Mouse (Mus musculus): ENCODE measurements around the gene Ubc. TPM values are rescaled to one million over a fixed set of nuclear protein-coding genes. Genes with fewer than 3 reads are reported as not detected.
A peak's percentile ranks its signal among the peaks of the same experiment; 100 is the strongest.

Gene Ubc
- polyA plus RNA-seq, 1 experiment: 1,123 TPM

DNA sequence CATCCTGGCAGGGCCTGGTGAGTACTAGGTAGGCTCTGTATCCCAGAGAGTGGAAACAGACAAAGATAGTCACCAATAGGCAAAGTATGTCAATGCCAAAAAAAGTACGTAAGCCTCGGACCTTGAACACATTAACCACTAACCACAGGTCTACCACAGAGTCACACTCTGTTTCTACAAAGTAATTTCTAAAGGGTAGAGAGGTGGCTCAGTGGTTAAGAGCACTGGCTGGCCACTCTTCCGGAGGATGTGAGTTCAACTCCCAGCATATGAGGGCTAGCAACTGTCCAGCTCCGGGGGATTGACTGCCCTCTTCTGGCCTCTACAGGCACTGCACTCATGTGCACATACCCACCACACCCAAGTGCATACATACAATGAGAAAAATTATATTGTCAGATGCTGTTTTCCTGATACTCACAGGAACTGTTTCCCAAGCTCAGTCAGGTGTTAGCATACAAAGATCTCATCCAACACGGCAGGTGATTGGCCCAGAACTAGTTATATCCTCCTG lies 37.2 kb downstream of the Ubc start:
- H3K4me1 ChIP-seq (ENCODE audit: control insufficient read depth, insufficient read depth, low read length): no peaks in the 10 kb centered on the region
- no peak overlapping the region for H3K27ac ChIP-seq (ENCODE audit: insufficient read depth, low read depth, low read length)
- H3K36me3 ChIP-seq (ENCODE audit: control insufficient read depth, insufficient read depth, low read length): no peaks in the 10 kb centered on the region
- TF ChIP-seq POLR2A (IDR thresholded peaks at IDR 0.05; ENCODE audit: low read depth, low read length) (no peak), CTCF (conservative IDR thresholded peaks at IDR 0.05; ENCODE audit: insufficient read depth, insufficient read length, low read depth, low read length) (0 out of 2 replicates have a peak, but pooled peaks have one; percentile 10)
- no peak overlapping the region for H3K4me3 ChIP-seq (ENCODE audit: insufficient read depth, low read depth, low read length)
- WGBS: 97% methylated on average over 5 of the region's 5 CpGs
- no peak for DNase-seq
- no peaks in the 10 kb centered on the region for H3K27me3 ChIP-seq (replicated peaks; ENCODE audit: control insufficient read depth, insufficient read depth, low read length)

DNA sequence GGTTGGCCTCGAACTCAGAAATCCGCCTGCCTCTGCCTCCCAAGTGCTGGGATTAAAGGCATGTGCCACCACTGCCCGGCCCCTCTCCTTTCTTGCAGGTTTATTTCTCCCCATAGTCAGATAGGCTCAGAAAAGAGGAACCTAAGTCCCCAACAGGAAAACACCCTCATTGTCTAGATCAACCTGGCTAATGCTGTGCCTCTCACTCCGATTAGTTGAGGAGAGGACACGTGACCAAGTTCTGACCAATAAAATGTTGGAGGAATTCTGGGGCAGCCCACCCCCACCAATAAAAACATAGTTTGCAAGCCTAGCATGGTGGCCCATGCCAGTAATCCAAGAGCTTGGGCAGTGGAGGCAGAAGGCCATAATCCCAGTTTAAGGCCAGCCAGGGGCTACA lies 38.1 kb downstream of the Ubc start:
- no peak for TF ChIP-seq CTCF (conservative IDR thresholded peaks at IDR 0.05; ENCODE audit: insufficient read depth, insufficient read length, low read depth, low read length)
- no peak for TF ChIP-seq POLR2A (IDR thresholded peaks at IDR 0.05; ENCODE audit: low read depth, low read length)
- DNase-seq: no peak
- no peaks in the 10 kb centered on the region for H3K27me3 ChIP-seq (replicated peaks; ENCODE audit: control insufficient read depth, insufficient read depth, low read length)

GRCm38 (mm10) chr5:125351057-125351456 lies 38.9 kb downstream of the Ubc start:
- Histone ChIP-seq H3K27ac (ENCODE audit: insufficient read depth, low read depth, low read length) (no peak overlapping the region), H3K4me1 (ENCODE audit: control insufficient read depth, insufficient read depth, low read length) (no peaks in the 10 kb centered on the region), H3K27me3 (replicated peaks; ENCODE audit: control insufficient read depth, insufficient read depth, low read length) (no peaks in the 10 kb centered on the region), H3K36me3 (ENCODE audit: control insufficient read depth, insufficient read depth, low read length) (no peaks in the 10 kb centered on the region), H3K4me3 (ENCODE audit: insufficient read depth, low read depth, low read length) (no peak overlapping the region)
- WGBS: 80% methylated on average over 8 of the region's 8 CpGs
- TF ChIP-seq POLR2A (IDR thresholded peaks at IDR 0.05; ENCODE audit: low read depth, low read length) (no peak), CTCF (conservative IDR thresholded peaks at IDR 0.05; ENCODE audit: insufficient read depth, insufficient read length, low read depth, low read length) (no peak)
- no peak for DNase-seq

More for the DNA sequence above, 38.1 kb downstream of the Ubc start:
- no peak overlapping the region for H3K27ac ChIP-seq (ENCODE audit: insufficient read depth, low read depth, low read length)
- WGBS: 94% methylated on average over 5 of the region's 5 CpGs
- H3K4me3 ChIP-seq (ENCODE audit: insufficient read depth, low read depth, low read length): no peak overlapping the region
- H3K4me1 ChIP-seq (ENCODE audit: control insufficient read depth, insufficient read depth, low read length): no peaks in the 10 kb centered on the region
- H3K36me3 ChIP-seq (ENCODE audit: control insufficient read depth, insufficient read depth, low read length): no peaks in the 10 kb centered on the region

GRCm38 (mm10) chr5:125349391-125349790 lies 40.6 kb downstream of the Ubc start:
- DNase-seq: no peak
- Histone ChIP-seq H3K27ac (ENCODE audit: insufficient read depth, low read depth, low read length) (no peak overlapping the region), H3K4me3 (ENCODE audit: insufficient read depth, low read depth, low read length) (no peak overlapping the region), H3K27me3 (replicated peaks; ENCODE audit: control insufficient read depth, insufficient read depth, low read length) (no peaks in the 10 kb centered on the region), H3K4me1 (ENCODE audit: control insufficient read depth, insufficient read depth, low read length) (no peaks in the 10 kb centered on the region), H3K36me3 (ENCODE audit: control insufficient read depth, insufficient read depth, low read length) (no peaks in the 10 kb centered on the region)
- 85% methylated on average over 3 of the region's 3 CpGs for WGBS
- TF ChIP-seq POLR2A (IDR thresholded peaks at IDR 0.05; ENCODE audit: low read depth, low read length) (no peak), CTCF (conservative IDR thresholded peaks at IDR 0.05; ENCODE audit: insufficient read depth, insufficient read length, low read depth, low read length) (no peak)

DNA sequence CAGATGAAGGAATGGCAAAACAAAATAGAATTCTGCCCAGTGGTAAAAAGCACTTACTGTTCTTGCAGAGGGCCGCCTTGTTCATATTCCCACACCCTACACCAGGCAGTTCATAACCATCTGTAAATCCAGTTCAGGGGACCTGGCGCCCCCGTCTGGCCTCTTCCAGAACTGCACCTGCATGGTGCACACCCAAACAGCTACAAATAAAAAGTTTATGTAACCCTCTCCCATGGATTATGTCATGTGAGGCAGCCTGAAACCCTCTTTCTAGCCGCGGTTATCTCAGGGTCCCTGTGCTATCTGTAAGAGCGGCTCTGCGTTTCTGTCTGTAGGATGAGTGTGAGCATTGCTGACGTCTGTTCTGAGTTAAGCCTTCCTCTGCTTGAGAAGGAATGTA lies 41.5 kb downstream of the Ubc start:
- DNase-seq: peak; percentile 65
- 48% methylated on average over 8 of the region's 8 CpGs for WGBS
- H3K4me3 ChIP-seq (ENCODE audit: insufficient read depth, low read depth, low read length): no peak overlapping the region

DNA sequence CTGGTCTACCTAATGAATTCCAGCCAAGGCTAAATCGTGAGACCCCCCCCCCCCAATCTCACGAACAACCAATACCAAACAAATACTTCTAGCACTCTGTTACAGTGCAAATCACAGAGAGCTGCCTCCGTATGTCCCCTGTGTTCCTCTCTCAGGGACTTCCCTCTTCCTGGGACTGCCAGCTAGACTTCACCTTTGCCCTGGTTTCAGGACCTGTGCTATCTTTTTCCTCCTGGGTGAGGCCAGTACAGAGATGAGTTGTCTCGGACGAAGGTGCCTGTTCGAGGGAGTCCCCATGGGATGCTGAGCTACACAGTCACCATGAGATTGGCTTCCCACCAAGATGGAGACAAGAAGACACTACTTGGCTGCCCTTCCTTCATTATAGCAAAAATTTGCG lies 41.9 kb downstream of the Ubc start:
- Histone ChIP-seq H3K4me1 (ENCODE audit: control insufficient read depth, insufficient read depth, low read length) (no peaks in the 10 kb centered on the region), H3K27me3 (replicated peaks; ENCODE audit: control insufficient read depth, insufficient read depth, low read length) (no peaks in the 10 kb centered on the region), H3K4me3 (ENCODE audit: insufficient read depth, low read depth, low read length) (no peak overlapping the region), H3K27ac (ENCODE audit: insufficient read depth, low read depth, low read length) (no peak overlapping the region), H3K36me3 (ENCODE audit: control insufficient read depth, insufficient read depth, low read length) (no peaks in the 10 kb centered on the region)
- WGBS: 57% methylated on average over 7 of the region's 7 CpGs
- no peak for DNase-seq
- TF ChIP-seq CTCF (conservative IDR thresholded peaks at IDR 0.05; ENCODE audit: insufficient read depth, insufficient read length, low read depth, low read length) (no peak), POLR2A (IDR thresholded peaks at IDR 0.05; ENCODE audit: low read depth, low read length) (no peak)

More for the DNA sequence above, 41.5 kb downstream of the Ubc start:
- H3K36me3 ChIP-seq (ENCODE audit: control insufficient read depth, insufficient read depth, low read length): no peaks in the 10 kb centered on the region
- H3K27me3 ChIP-seq (replicated peaks; ENCODE audit: control insufficient read depth, insufficient read depth, low read length): no peaks in the 10 kb centered on the region
- H3K27ac ChIP-seq (ENCODE audit: insufficient read depth, low read depth, low read length): no peak overlapping the region
- no peaks in the 10 kb centered on the region for H3K4me1 ChIP-seq (ENCODE audit: control insufficient read depth, insufficient read depth, low read length)
- TF ChIP-seq POLR2A (IDR thresholded peaks at IDR 0.05; ENCODE audit: low read depth, low read length): no peak
- TF ChIP-seq CTCF (conservative IDR thresholded peaks at IDR 0.05; ENCODE audit: insufficient read depth, insufficient read length, low read depth, low read length): peak; percentile 74

DNA sequence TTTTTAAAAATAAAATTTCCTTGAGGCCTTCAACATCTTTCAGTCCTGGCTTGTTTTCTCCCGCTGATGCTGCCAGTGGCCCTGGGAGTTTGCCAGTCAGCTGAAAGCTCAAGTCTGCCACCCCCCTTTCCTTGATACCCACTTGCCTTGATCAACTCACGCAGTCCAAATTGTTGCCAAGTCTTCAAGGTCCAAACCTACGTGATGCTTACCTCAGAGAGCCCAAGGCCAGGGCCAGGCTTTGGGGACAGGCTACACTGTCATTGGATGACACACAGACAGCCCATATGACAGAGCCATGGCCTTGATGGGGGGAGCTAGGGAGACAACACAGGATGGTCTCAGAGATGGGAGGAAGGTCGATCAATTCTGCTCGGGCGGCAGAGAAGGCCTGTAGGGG lies 45.7 kb downstream of the Ubc start:
- H3K36me3 ChIP-seq (ENCODE audit: control insufficient read depth, insufficient read depth, low read length): no peaks in the 10 kb centered on the region
- 95% methylated on average over 6 of the region's 6 CpGs for WGBS
- no peak for TF ChIP-seq POLR2A (IDR thresholded peaks at IDR 0.05; ENCODE audit: low read depth, low read length)
- TF ChIP-seq CTCF (conservative IDR thresholded peaks at IDR 0.05; ENCODE audit: insufficient read depth, insufficient read length, low read depth, low read length): no peak
- H3K27me3 ChIP-seq (replicated peaks; ENCODE audit: control insufficient read depth, insufficient read depth, low read length): no peaks in the 10 kb centered on the region
- DNase-seq: no peak
- H3K4me1 ChIP-seq (ENCODE audit: control insufficient read depth, insufficient read depth, low read length): no peaks in the 10 kb centered on the region
- H3K4me3 ChIP-seq (ENCODE audit: insufficient read depth, low read depth, low read length): no peak overlapping the region
- no peak overlapping the region for H3K27ac ChIP-seq (ENCODE audit: insufficient read depth, low read depth, low read length)

Measured in kidney, adult 2 months (tissue).